In the genomic region with DNA sequence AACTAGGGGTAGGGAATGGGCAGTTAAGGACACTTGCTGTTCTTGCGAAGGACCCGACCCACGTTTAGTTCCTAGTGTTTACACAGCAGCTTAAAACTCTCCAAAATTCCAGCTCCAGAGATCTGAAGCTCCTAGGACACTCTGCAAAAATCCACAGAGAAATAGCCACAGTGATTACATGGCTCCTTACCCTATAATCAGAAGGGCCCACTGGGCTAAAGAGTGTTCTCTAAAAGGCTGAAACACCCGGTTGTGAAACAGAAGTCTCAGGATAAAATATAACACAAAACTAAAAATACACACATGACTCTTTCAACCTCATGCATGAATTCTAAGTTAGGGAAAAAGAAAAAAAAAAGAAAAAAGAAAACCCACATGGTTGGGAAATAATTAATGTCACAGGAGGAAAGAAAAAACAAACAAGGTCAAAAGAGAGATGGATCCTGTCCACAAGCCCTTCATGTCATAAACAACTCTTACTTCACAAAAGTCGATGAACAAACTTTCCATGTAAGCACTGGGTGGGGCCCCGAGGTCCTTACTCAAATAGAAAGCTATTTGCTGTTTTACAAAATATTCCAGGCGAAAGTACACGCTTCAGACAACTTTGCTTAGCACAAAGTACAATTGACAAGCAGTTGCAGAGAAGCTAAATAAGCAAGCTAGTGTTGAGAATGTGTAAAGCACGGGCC, we compare ENCODE assay signal across 15 mouse cellular contexts.
DNase-seq lines count a peak whose midpoint lies in the region; ATAC-seq lines count a peak whose summit lies in the region.
"Had no signal": no experiment of that assay in that cellular context is flagged by ENCODE, and none has a peak within 500 bp of the region (broad histone marks: within the 10 kb centered on the region; RNA-seq: fewer than 3 reads in every experiment).

No protein-coding gene starts in this region.

- no peaks in the 10 kb centered on the region for H3K27me3 ChIP-seq in limb, embryonic 15.5 days
- H3K27me3 ChIP-seq in limb, embryonic 10.5 days (ENCODE audit: low read depth, poor library complexity, severe bottlenecking), result no peaks in the 10 kb centered on the region
- H3K27me3 ChIP-seq in midbrain, embryonic 13.5 days, result no peaks in the 10 kb centered on the region
- H3K27me3 ChIP-seq: megakaryocyte, embryonic 14.5 days had no signal

- peak overlapping the region; percentile 19; the same call in 1 of the 2 replicates for H3K27ac ChIP-seq in limb, embryonic 15.5 days
- no peak overlapping the region for H3K27ac ChIP-seq in limb, embryonic 10.5 days
- no peak overlapping the region for H3K27ac ChIP-seq in midbrain, embryonic 13.5 days
- H3K27ac ChIP-seq: heart, embryonic 10.5 days; hindbrain, embryonic 10.5 days had no signal

- peak; percentile 19 to 28 for DNase-seq in gastrocnemius, adult 8-10 months (ENCODE audit: low spot score in 2 of 2)
- DNase-seq in gastrocnemius, postnatal 25 days, result no peak
- no peak for DNase-seq in limb, embryonic 10.5 days (ENCODE audit: low spot score)
- DNase-seq in kidney, postnatal 10 days, result peak; percentile 16
- DNase-seq in lung, postnatal 25 days (ENCODE audit: low spot score), result peak; percentile 42
- DNase-seq: cerebellum, adult 2 months; embryo, embryonic 11 days; right cerebral cortex, adult 18-20 months had no signal

- H3K4me1 ChIP-seq in limb, embryonic 15.5 days, result peaks cover 4% of the 10 kb centered on the region; the same call in 1 of the 2 replicates
- no peaks in the 10 kb centered on the region for H3K4me1 ChIP-seq in limb, embryonic 10.5 days
- no peaks in the 10 kb centered on the region for H3K4me1 ChIP-seq in midbrain, embryonic 13.5 days (replicated peaks)
- H3K4me1 ChIP-seq: heart, embryonic 10.5 days; hindbrain, embryonic 10.5 days; megakaryocyte, embryonic 14.5 days had no signal

- no peak overlapping the region for H3K4me3 ChIP-seq in limb, embryonic 15.5 days
- H3K4me3 ChIP-seq in limb, embryonic 10.5 days, result no peak overlapping the region
- H3K4me3 ChIP-seq in midbrain, embryonic 13.5 days (replicated peaks), result no peak overlapping the region
- H3K4me3 ChIP-seq: heart, embryonic 10.5 days; hindbrain, embryonic 10.5 days; megakaryocyte, embryonic 14.5 days had no signal

- H3K36me3 ChIP-seq in limb, embryonic 15.5 days, result no peaks in the 10 kb centered on the region
- H3K36me3 ChIP-seq in limb, embryonic 10.5 days, result no peaks in the 10 kb centered on the region
- H3K36me3 ChIP-seq in midbrain, embryonic 13.5 days, result no peaks in the 10 kb centered on the region
- H3K36me3 ChIP-seq: G1E; heart, embryonic 10.5 days; hindbrain, embryonic 10.5 days had no signal

- no peak for ATAC-seq in limb, embryonic 15.5 days (ENCODE audit: insufficient number of reproducible peaks, low FRiP score, low TSS enrichment, low read depth)
- no peak for ATAC-seq in midbrain, embryonic 13.5 days
- ATAC-seq: inflammation-experienced regulatory T-cells, adult 6 months had no signal

- H3K4me2 ChIP-seq in limb, embryonic 15.5 days, result no peak overlapping the region
- H3K4me2 ChIP-seq in midbrain, embryonic 13.5 days (replicated peaks), result no peak overlapping the region

- no peaks in the 10 kb centered on the region for H3K9me3 ChIP-seq in limb, embryonic 15.5 days
- no peaks in the 10 kb centered on the region for H3K9me3 ChIP-seq in limb, embryonic 10.5 days (replicated peaks)
- H3K9me3 ChIP-seq in midbrain, embryonic 13.5 days, result no peaks in the 10 kb centered on the region
- H3K9me3 ChIP-seq: G1E; heart, embryonic 10.5 days; hindbrain, embryonic 10.5 days had no signal

- H3K9ac ChIP-seq in limb, embryonic 15.5 days, result no peak overlapping the region
- no peak overlapping the region for H3K9ac ChIP-seq in midbrain, embryonic 13.5 days (replicated peaks)

- 75% methylated on average over 9 of the region's 9 CpGs for WGBS in limb, embryonic 15.5 days
- 85% methylated on average over 9 of the region's 9 CpGs for WGBS in limb, embryonic 10.5 days
- 79% methylated on average over 9 of the region's 9 CpGs for WGBS in midbrain, embryonic 13.5 days

Comparison
In these comparisons a context has a peak if more than half of its experiments do, and no peak if none do; other contexts are left out.
1. DNase-seq: peak in gastrocnemius, adult 8-10 months (2 of 2), kidney, postnatal 10 days (single experiment) and lung, postnatal 25 days (single experiment); none in gastrocnemius, postnatal 25 days (single experiment) and limb, embryonic 10.5 days (single experiment).